Mouse (Mus musculus) thymus, adult 2 months (tissue): ENCODE measurements around the gene Zscan26. TPM values are rescaled to one million over a fixed set of nuclear protein-coding genes. Genes with fewer than 3 reads are reported as not detected.
"Not testable (repeated sequence)": the region's sequence is repeated elsewhere in the genome, so short reads cannot be mapped to it uniquely, and the experiment has no call there.

Experiments
- DNase-seq: peaks from one replicate; pipeline ENCODE4 v3.0.0; 2021
- H3K27ac ChIP-seq: fragments of 200-500 bp; 2 replicates; pipeline ENCODE4 v1.5.1; 2012; ENCODE audit warnings: low read length, control low read depth; ENCODE audit not compliant: control insufficient read depth, insufficient read depth
- H3K27me3 ChIP-seq: fragments of 200-500 bp; 2 replicates; pipeline ENCODE4 v1.6.1; 2012; ENCODE audit warnings: mild to moderate bottlenecking, low read length, moderate library complexity, mixed read lengths; ENCODE audit not compliant: control insufficient read depth, insufficient read depth
- H3K36me3 ChIP-seq: fragments of 200-500 bp; 2 replicates; pipeline ENCODE4 v1.6.1; 2012; ENCODE audit warnings: mild to moderate bottlenecking, low read length, moderate library complexity; ENCODE audit not compliant: control insufficient read depth, insufficient read depth
- H3K4me1 ChIP-seq: fragments of 200-500 bp; replicated peaks from 2 replicates; pipeline ENCODE4 v1.6.1; 2012; ENCODE audit warnings: low read length; ENCODE audit not compliant: control insufficient read depth, insufficient read depth
- H3K4me3 ChIP-seq: fragments of 200-500 bp; 2 replicates; pipeline ENCODE4 v1.5.1; 2012; ENCODE audit warnings: mild to moderate bottlenecking, low read length, control low read depth, moderate library complexity; ENCODE audit not compliant: control insufficient read depth, insufficient read depth
- CTCF ChIP-seq: fragments of 200-500 bp; IDR thresholded peaks from 2 replicates; pipeline ENCODE4 v1.5.1; 2012; ENCODE audit warnings: mild to moderate bottlenecking, control low read depth, low read length, moderate library complexity, borderline replicate concordance; ENCODE audit not compliant: control insufficient read depth, poor library complexity, insufficient read depth; ENCODE audit errors: extremely low read depth
- POLR2A ChIP-seq: fragments of 200-500 bp; IDR thresholded peaks from 2 replicates; pipeline ENCODE4 v1.6.1; 2012; ENCODE audit warnings: mild to moderate bottlenecking, low read length, control low read depth, moderate library complexity; ENCODE audit not compliant: control insufficient read depth, poor library complexity, insufficient read depth; ENCODE audit errors: extremely low read depth
- WGBS: fragments of 180-500 bp; shearing (Covaris S2); methylation state at CpG from one replicate; pipeline ENCODE4 v1.1.7; 2018; 5-methylcytosine and 5-hydroxymethylcytosine counted together
- polyA plus RNA-seq: library from polyadenylated mRNA; depleted of rRNA; stranded (reverse); fragments of >200 nt; gene quantifications from 2 replicates; pipeline ENCODE4 v1.2.3, GENCODE M21; 2012; rRNA removed

The Zscan26 gene
- polyA plus RNA-seq, 1 experiment: 11.3 TPM

GRCm38 (mm10) chr13:21401636-21402286, 51.8 kb downstream of the Zscan26 start:
- TF ChIP-seq POLR2A (no peak), CTCF (no peak)
- peaks cover 2% of the 10 kb centered on the region; the same call in 1 of the 2 replicates for H3K4me1 ChIP-seq
- WGBS: 39% methylated on average over 12 of the region's 12 CpGs
- peak overlapping the region; percentile 78 for H3K4me3 ChIP-seq
- DNase-seq: no peak
- H3K27ac ChIP-seq: no peak overlapping the region
- no peaks in the 10 kb centered on the region for H3K27me3 ChIP-seq
- no peaks in the 10 kb centered on the region for H3K36me3 ChIP-seq

DNA sequence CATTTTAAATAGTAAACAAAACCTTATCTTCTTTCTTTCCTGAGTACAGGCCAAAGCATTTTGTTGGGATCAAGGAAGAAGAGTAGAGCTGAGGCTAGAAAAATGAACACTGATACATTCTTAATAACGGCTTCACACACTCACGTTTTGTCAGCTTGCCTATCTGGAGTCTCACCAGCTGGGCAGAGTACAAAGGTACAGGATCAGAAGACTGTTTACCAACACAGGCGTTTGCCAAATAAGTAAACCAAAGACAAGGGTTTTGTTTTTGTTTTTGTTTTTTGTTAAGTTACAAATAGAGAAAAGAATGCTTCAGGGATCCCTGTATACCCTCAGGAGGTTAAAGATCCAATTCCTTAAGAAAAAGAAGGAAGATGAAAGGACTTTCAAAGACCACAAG, 52.4 kb downstream of the Zscan26 start:
- TF ChIP-seq CTCF: no peak
- no peak for TF ChIP-seq POLR2A
- Histone ChIP-seq H3K4me3 (no peak overlapping the region), H3K27ac (no peak overlapping the region), H3K27me3 (no peaks in the 10 kb centered on the region), H3K4me1 (peaks cover 2% of the 10 kb centered on the region; the same call in 1 of the 2 replicates), H3K36me3 (no peaks in the 10 kb centered on the region)
- 90% methylated on average over 3 of the region's 3 CpGs for WGBS
- no peak for DNase-seq

DNA sequence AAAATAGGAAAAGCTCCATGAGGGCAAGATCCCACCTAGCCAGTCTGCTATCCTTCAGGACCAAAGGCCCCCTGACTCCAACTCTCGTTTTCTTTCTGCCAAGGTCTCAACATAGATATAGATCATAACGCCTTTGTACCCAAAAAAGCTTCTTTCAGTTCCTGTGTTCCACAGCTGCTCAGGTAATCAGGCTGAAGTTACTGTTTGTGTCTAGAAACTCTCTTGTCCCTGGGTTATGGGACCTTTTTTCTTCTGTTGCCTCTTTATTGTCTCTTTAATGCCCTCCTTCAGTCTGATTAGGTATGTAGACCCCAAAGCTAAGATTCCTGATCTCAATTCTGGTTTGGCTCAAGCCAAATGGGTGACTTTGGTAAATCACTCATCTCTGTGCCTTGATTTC, 56.0 kb downstream of the Zscan26 start:
- peaks cover 2% of the 10 kb centered on the region; the same call in 1 of the 2 replicates for H3K4me1 ChIP-seq
- H3K4me3 ChIP-seq: no peak overlapping the region
- H3K27me3 ChIP-seq: no peaks in the 10 kb centered on the region
- no peak for DNase-seq
- WGBS: 84% methylated on average over 2 of the region's 2 CpGs
- H3K27ac ChIP-seq: no peak overlapping the region
- peaks cover 13% of the 10 kb centered on the region for H3K36me3 ChIP-seq
- TF ChIP-seq POLR2A (no peak), CTCF (no peak)

- not testable (repeated sequence) for H3K27ac ChIP-seq, H3K4me1 ChIP-seq, DNase-seq, H3K4me3 ChIP-seq, H3K27me3 ChIP-seq
- WGBS: 95% methylated on average over 18 of the region's 18 CpGs
- peaks cover 24% of the 10 kb centered on the region for H3K36me3 ChIP-seq
Observed at GRCm38 (mm10) chr13:21396048-21396447, 57.5 kb downstream of the Zscan26 start.

DNA sequence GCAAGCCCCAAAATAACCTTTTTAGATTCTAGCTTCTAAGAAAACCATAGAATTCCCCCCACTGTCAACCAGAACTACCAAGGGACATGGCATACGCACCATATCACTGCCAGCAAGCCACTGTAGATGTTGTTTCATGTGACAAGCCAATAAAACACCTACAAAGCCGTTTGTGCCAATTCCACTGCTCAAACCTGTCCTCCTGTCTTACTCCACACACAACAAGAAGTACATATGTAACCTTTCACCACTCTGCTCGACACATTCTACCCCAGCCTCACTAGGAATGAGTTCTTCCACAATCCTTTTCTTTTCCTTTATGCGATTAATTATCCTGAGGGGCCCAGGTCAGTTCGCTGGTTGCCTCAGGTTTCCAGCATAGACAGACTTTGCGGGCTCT, 57.9 kb downstream of the Zscan26 start:
- no peak for DNase-seq
- Histone ChIP-seq H3K27ac (no peak overlapping the region), H3K27me3 (no peaks in the 10 kb centered on the region), H3K4me1 (no peaks in the 10 kb centered on the region), H3K36me3 (peaks cover 28% of the 10 kb centered on the region), H3K4me3 (no peak overlapping the region)
- TF ChIP-seq CTCF: no peak
- 94% methylated on average over 6 of the region's 6 CpGs for WGBS

DNA sequence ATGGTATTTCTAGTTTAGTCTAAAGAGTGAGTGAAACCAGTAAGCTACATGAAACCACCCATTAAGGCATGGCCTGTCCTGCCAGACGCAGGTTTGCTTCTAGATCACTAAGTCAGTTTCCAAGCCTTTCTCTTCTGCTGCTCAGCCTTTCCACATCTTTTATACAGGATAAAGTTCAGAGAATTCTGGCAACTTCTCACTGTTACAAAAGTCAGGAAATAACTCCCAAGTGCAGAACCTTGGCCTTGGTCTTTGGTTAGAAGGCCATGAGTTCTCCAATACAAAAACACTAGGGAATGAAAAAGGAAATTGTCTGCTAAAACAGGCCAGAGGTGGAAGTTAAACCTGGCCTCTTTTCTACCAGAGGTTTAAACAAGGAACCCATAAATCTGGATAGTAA, 58.3 kb downstream of the Zscan26 start:
- TF ChIP-seq CTCF (no peak), POLR2A (no peak)
- Histone ChIP-seq H3K36me3 (peaks cover 32% of the 10 kb centered on the region), H3K27ac (no peak overlapping the region), H3K27me3 (no peaks in the 10 kb centered on the region), H3K4me3 (no peak overlapping the region), H3K4me1 (no peaks in the 10 kb centered on the region)
- 96% methylated on average over 1 of the region's 1 CpGs for WGBS
- DNase-seq: no peak

Other genes with a start within 250 kb of the Zscan26 start
- gene Gpx5, start 161.0 kb downstream of the Zscan26 start, polyA plus RNA-seq: not detected in 2 replicates
- 0.36 and 0.38 TPM in 2 replicates for gene Gpx6, start 141.6 kb downstream of the Zscan26 start, polyA plus RNA-seq
- not detected in 2 replicates for gene Olfr1367, start 106.8 kb downstream of the Zscan26 start, polyA plus RNA-seq
- gene Zscan12, start 90.9 kb downstream of the Zscan26 start, polyA plus RNA-seq: 1.5 and 1.6 TPM in 2 replicates
- 24.8 and 30.4 TPM in 2 replicates for gene Zkscan3, start 51.0 kb downstream of the Zscan26 start, polyA plus RNA-seq
- gene Pgbd1, start 12.7 kb downstream of the Zscan26 start, polyA plus RNA-seq: 0.36 and 0.55 TPM in 2 replicates
- 0.11 and 0.12 TPM in 2 replicates for gene Nkapl, start 14.8 kb upstream of the Zscan26 start, polyA plus RNA-seq
- 0.18 and 0.26 TPM in 2 replicates for gene Zkscan4, start 25.2 kb upstream of the Zscan26 start, polyA plus RNA-seq
- gene Gm10065, start 25.7 kb upstream of the Zscan26 start, polyA plus RNA-seq: not detected in 2 replicates
- gene AK157302, start 41.5 kb upstream of the Zscan26 start, polyA plus RNA-seq: 0.07 and 0.09 TPM in 2 replicates
- gene Gm11273, start 47.7 kb upstream of the Zscan26 start, polyA plus RNA-seq: 5.6 and 9.5 TPM in 2 replicates
- gene Zkscan8, start 77.4 kb upstream of the Zscan26 start, polyA plus RNA-seq: 4.9 and 5.3 TPM in 2 replicates
- gene Olfr1366, start 89.1 kb upstream of the Zscan26 start, polyA plus RNA-seq: not detected in 2 replicates
- not detected in 2 replicates for gene Olfr1535, start 106.2 kb upstream of the Zscan26 start, polyA plus RNA-seq
- gene Olfr1364, start 128.0 kb upstream of the Zscan26 start, polyA plus RNA-seq: not detected in 2 replicates
- not detected in 2 replicates for gene Olfr1362, start 160.3 kb upstream of the Zscan26 start, polyA plus RNA-seq
- gene Olfr11, start 188.8 kb upstream of the Zscan26 start, polyA plus RNA-seq: not detected in 2 replicates
- not detected in 2 replicates for gene Olfr1361, start 209.7 kb upstream of the Zscan26 start, polyA plus RNA-seq
- not detected in 2 replicates for gene Olfr1360, start 223.7 kb upstream of the Zscan26 start, polyA plus RNA-seq
- gene Olfr1359, start 244.4 kb upstream of the Zscan26 start, polyA plus RNA-seq: not detected in 2 replicates